Mouse (Mus musculus): ENCODE measurements around the gene Dscam.

DNA sequence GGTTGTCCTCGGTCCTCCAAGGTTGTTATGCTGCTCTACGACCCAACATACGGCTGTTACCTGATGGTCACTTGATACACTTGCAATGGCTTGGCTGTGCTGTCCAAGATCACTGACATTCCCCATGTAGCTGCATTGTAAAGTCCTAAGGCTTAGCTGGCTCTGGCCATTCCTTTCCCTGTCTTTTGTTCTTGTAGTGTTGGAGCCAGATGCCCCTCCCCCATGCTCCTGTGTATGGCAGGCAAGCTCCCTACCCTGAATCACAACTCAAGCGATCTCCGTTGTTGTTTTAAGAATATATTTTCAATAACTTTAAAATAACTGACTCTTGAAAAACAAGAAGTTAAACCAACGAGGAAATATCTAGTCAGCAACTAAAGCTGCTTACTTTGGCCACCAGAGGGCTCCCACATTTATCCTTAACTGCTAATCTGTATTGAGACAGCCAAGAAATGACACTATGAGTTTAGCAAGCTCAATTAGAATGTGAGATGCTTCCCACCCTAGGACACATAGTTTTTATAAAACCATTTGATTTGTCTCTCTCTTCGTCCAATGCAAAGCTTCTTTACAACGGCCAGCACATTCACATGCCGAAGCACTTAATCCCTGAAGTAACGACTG lies 273.9 kb downstream of the Dscam start:
- peak; percentile 66 for TF ChIP-seq CTCF (IDR thresholded peaks at IDR 0.05; ENCODE audit: low read depth)
- no peak for TF ChIP-seq EP300 (IDR thresholded peaks at IDR 0.05; ENCODE audit: low read depth)

Measured in heart, postnatal 0 days (tissue).